Mouse (Mus musculus) neutrophil, adult 59 days (primary cell): ENCODE measurements around the gene Atxn1l. TPM values are rescaled to one million over a fixed set of nuclear protein-coding genes. Genes with fewer than 3 reads are reported as not detected.

Source experiments
- total RNA-seq, 2 experiments: library from RNA; stranded (reverse); gene quantifications; 1 replicate in 1 of 2; 2 replicates in 1 of 2; pipeline ENCODE4 v1.2.4; 2023

Atxn1l gene
- 10 to 100 TPM; 24.6 to 32.2 TPM for total RNA-seq

DNA sequence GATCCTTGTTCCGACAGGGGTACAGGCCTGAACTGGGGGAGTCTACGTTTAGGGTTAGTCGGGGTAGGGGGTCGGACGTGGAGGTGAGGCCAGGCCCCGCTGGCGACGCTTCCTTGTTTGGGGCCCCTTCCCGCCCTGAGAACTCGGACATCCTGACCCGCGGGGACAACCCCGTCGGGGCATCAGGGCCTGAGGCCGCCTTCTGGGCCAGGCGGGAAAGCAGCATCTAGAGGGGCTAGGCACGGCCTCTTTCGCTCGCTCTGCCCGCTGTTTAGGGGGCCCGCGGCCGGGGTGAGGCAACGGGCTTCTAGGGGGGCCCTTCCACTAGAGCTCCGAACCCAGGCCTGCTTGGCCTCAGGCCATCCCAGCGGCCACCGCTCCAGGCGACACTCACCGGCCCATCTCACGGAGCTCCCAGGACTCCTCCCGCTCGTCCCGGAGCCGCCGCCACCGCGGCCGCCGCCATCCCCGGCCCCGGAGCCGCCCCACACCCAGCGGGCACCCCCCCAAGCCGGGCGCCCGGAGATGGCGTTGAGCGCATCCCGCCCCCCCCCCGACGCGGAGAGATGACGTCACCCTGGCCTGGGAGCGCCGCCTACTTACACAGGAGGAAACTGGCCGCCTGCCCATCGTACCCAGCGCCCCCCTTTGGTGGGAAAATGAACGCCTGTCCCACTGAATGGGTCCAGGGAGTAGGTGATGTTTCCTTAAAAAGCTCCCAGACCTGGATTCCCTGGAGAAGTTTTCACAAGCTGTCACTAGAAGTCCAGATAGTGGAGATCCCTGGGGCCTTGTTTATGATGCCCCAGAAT is at the start of gene Atxn1l:
TSS of gene Atxn1l (minus strand) at position 503 of the 812 bp plus-strand sequence.

GRCm38 (mm10) chr8:109778280-109778977 is 40.9 kb upstream of the Atxn1l start, which contains the start of gene Ap1g1:
Ap1g1 (plus strand) TSS chr8:109778554.

GRCm38 (mm10) chr8:109705320-109706075 is 32.0 kb downstream of the Atxn1l start, which contains the start of gene Zfp821:
Zfp821 (plus strand) TSS chr8:109705546.

GRCm38 (mm10) chr8:109693146-109693900 is 44.2 kb downstream of the Atxn1l start, which contains the start of gene Ist1:
Ist1 (minus strand) TSS chr8:109693260.

Other genes starting within 250 kb of the Atxn1l start
- not detected for gene Pmfbp1, start 243.7 kb downstream of the Atxn1l start, total RNA-seq
- 10 to 100 TPM; 74.1 to 74.3 TPM for gene Dhx38, start 171.9 kb downstream of the Atxn1l start, total RNA-seq
- gene Txnl4b, start 171.8 kb downstream of the Atxn1l start, total RNA-seq = 10 to 100 TPM; 10.1 to 11.4 TPM
- gene Hp, start 158.6 kb downstream of the Atxn1l start, total RNA-seq = 1,000 to 10,000 TPM in 1 of 2 experiments, 100 to 1,000 TPM in 1; 984 to 1,006 TPM
- 1 to 10 TPM; 6.2 to 9.5 TPM for gene Dhodh, start 129.1 kb downstream of the Atxn1l start, total RNA-seq
- gene Pkd1l3, start 123.2 kb downstream of the Atxn1l start, total RNA-seq = under 1 TPM in 1 of 2 experiments, not detected in 1; 0.04 TPM
- gene Ist1, start 44.5 kb downstream of the Atxn1l start, total RNA-seq = 10 to 100 TPM; 86.0 to 95.9 TPM
- gene Zfp821, start 32.2 kb downstream of the Atxn1l start, total RNA-seq = 10 to 100 TPM; 14.7 to 15.7 TPM
- 10 to 100 TPM; 70.8 to 74.6 TPM for gene Ap1g1, start 40.8 kb upstream of the Atxn1l start, total RNA-seq
- gene Phlpp2, start 130.8 kb upstream of the Atxn1l start, total RNA-seq = 1 to 10 TPM; 6.6 to 6.9 TPM
- not detected for gene Marveld3, start 224.5 kb upstream of the Atxn1l start, total RNA-seq